Mouse (Mus musculus): ENCODE measurements around the gene Pou2f1.

Gene Pou2f1

GRCm38 (mm10) chr1:165948214-165948813 is 54.2 kb downstream of the Pou2f1 start:
- DNase-seq: no peak

DNA sequence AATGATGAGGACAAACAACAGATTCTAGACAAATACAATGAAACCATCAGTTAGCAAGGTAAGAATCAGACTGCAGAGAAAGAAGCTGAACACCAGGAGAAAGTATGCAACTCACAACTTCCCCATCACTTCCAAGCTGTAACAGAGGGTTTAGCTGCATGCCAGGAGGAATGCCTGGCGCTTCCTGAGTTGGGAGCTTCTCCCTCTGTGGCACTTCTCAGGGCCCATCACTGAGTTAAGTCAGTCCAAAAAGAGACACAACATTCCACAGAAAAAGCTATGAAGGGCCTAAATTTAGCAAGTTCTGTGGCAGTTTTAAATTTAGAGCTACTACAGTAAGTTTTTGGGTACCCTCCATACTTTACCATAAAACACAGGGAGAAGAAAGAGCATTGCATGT is 59.2 kb downstream of the Pou2f1 start:
- no peak for DNase-seq

- no peak for DNase-seq
These were observed 67.0 kb downstream of the Pou2f1 start for GRCm38 (mm10) chr1:165935466-165935818.

GRCm38 (mm10) chr1:165934648-165935465 is 67.6 kb downstream of the Pou2f1 start:
- no peak for DNase-seq

DNA sequence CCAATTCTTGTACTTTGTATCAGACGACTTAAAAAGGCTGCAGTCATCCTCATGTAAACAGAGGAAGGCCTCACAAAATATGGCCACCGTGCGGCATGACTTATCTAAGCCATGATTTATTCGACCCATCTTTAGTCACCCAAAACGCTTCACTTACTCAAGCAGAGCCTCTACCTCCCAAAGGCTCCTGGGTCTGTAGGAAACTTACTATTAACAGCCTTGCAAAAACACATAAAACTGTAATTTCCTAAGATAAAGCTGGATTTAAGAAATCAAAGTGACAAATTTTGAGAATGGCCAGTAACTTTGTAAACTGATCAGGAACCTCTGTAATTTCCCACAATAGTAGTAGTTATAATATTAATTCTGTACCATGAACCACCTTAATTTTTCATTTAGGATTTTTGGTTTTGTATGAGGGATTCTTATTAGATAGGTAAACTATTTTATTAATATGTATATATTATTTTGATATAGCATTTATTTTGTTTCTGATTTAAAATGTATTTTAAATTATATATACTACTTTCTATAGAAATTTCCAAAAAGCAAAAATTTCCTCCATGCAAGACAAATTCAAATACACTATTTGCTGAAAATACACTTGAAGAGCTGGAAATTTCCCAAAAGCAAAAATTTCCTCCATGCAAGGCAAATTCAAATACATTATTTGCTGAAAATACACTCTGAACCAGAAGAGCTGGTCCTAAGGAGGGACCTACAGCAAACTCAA is 68.4 kb downstream of the Pou2f1 start:
- no peak for DNase-seq

DNA sequence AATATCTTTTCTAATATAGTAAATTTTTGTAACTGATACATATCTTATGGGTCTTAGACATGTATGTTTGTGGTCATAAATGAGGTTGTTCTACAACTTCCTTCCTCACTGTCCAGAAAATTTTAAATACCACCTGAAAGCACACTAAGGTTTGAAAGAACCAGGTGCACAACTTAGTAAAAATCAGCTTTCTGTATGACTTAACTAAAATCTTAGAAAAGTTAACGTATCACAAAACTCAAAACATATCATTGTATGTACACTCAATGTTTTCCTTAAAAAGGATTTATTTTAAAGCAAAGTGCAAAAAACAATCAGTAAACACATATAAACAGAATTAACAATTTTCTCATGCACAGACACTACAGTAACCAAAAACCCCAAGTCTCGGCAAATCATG is 69.6 kb downstream of the Pou2f1 start:
- no peak for DNase-seq

DNA sequence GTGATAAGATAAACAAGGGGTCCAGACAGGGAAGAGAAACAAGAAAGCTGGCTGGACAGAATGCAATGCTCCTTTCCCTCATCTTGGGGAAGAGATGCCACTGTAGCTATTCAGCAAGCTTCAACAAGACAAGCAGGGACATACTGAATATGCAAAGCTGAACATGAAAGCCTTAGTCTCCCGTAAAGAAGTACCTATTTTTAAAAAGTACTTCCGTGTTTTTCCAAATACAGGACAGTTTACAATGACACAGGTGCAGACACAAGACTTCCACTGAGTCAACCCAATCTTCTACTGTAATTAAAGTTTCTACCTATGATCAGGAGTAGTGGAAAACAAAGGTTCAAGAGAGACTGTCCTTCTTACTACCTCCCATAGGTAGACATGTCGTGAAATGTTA is 72.0 kb downstream of the Pou2f1 start:
- DNase-seq: no peak

- DNase-seq: no peak
These were observed 74.8 kb downstream of the Pou2f1 start for GRCm38 (mm10) chr1:165927507-165928279.

GRCm38 (mm10) chr1:165925207-165925606 is 77.3 kb downstream of the Pou2f1 start:
- no peak for DNase-seq

DNA sequence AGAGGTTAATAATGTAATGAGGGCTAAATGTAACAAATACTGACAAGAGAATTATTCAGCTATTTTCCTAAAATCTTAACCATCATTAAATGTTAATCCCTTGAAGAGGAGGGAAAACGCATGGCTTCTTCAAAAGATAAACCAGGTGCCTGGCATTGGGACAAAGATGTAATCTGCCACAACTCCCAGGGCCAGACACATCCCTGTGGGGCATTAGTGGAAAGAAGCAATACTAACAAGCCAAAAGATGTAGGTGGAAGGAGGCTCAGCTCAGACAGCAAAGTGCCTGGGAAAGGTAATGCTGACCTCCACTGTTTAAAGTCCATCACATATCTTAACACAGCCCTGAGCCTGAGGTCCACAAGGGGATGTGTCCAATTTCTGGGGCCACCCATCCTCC is 80.0 kb downstream of the Pou2f1 start:
- DNase-seq: no peak

DNA sequence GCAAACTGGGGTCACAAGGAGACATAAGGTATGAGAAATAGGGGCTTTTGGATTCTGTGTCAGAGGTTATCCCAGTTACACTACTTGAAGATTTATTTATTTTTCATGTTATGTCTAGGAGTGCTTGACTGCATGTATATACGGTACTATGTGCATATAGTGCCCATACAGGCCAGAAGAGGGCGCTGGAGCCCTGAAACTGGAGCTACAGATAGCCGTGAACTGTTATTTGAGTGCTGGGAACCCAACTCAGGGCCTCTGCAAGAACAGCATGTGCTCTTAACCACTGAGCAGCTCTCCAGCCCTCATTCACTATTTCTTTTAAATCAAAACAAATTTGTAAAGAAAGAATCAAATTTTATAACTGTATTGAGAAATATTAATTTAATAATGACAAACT is 81.5 kb downstream of the Pou2f1 start:
- no peak for DNase-seq

GRCm38 (mm10) chr1:165914416-165914801 is 88.1 kb downstream of the Pou2f1 start:
- no peak for DNase-seq

DNA sequence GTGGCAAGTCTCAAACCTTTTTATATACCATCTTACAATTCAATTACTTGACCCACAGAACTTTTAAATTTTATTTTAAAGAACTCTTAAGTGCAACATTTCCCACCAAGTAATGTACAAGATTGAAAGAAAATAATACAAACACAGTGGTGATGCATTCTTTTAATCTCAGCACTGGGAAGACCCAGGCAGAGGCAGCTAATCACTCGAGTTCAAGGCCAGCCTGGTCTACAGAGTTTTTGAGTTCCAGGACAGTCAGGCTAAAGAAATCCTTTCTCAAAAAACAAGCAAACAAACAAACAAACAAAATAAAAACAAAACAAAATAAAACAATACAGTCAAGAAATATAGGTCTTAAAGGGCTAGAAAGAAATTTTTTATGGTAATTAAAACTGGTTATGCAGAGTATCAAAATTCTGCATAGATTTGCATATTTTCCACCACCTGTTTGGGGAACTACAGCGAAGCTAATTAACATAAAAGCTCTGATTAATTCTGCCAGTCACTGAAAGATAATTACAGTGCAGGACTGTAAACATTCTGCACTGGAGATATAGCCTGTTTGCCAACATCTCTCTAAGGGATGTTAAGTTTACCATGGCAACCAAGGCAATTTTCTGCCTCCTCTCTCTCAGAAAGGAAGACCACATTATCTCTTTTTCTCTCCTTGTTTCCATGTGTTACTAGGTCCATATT is 88.6 kb downstream of the Pou2f1 start:
- DNase-seq: no peak

GRCm38 (mm10) chr1:165909471-165909870 is 93.0 kb downstream of the Pou2f1 start:
- no peak for DNase-seq

GRCm38 (mm10) chr1:165908806-165909205 is 93.7 kb downstream of the Pou2f1 start:
- DNase-seq: no peak

DNA sequence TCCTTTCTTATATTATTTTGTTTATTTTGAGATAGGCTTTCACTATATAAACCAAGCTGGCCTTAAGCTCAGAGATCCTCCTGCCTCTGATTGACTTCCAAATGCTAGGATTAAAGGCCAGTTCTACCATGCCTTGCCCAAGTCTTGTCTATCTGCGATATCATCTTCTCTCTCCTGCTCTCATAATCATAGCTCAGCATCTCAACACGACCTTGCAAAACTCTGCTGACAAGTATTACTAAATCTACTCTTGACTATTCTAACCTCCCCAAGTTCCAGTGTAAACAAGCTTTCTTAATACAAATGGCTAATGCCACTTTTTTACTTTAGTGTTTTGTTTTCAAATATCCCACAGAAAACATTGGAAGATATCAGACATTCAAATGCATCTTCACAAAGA is 94.3 kb downstream of the Pou2f1 start:
- no peak for DNase-seq

DNA sequence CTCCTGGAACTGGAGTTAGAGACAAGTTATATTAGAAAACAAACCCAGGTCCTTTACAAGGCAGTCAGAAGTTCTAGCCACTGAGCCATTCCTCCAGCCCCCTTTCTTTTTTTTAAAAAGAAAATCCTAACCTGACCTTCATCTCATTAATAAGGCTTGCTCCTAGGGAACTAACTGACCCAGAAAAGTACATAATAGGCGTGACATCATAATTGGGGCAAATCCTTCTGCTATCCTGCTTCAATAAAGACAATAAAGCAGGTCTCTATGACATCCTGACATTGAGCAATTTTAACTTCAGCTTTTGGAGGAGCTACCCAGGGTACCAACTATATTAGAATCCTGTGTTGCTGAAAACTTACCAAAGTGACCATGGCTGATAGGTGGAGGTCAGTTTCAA is 98.9 kb downstream of the Pou2f1 start:
- DNase-seq: no peak

- DNase-seq: no peak
These were observed 110.8 kb downstream of the Pou2f1 start for GRCm38 (mm10) chr1:165891686-165892085.

- DNase-seq: no peak
These were observed 120.2 kb downstream of the Pou2f1 start for GRCm38 (mm10) chr1:165882146-165882900.

DNA sequence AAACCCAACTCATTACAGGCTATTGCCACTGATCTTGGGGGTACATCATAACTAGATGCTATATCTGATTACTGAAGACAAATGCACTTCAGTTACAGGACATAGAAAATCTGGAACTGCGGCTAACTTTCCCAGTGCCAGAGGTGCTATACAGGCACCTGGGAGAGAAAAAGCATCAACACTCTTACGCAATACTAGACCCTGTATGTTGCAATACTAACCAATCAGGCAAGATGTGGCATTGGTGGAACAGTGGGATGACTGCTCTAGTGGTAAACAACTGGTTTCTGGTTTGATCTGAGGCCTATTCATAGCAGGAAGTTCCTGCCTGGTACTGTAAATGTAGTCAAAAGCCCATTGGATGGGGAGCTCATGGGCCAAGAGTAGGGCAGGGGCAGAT is 123.7 kb downstream of the Pou2f1 start:
- no peak for DNase-seq

GRCm38 (mm10) chr1:165875520-165876284 is 126.8 kb downstream of the Pou2f1 start:
- DNase-seq: no peak

Measured in kidney, adult 9 months (tissue).